Mouse (Mus musculus) neural tube, embryonic 13.5 days (tissue): Measurements from ENCODE around the gene Eppin. TPM values are rescaled to one million over a fixed set of nuclear protein-coding genes. Genes with fewer than 3 reads are reported as not detected.

Experiments
- ATAC-seq: fragments of 200-750 bp; cut with Nextera tagmentation; 2 replicates; pipeline ENCODE4 v1.8.0; 2017; ENCODE audit warnings: low read depth, mild to moderate bottlenecking, moderate TSS enrichment, moderate library complexity
- H3K27ac ChIP-seq: fragments of 300-500 bp; sonication (generic); replicated peaks from 2 replicates; pipeline ENCODE4 v1.5.1; 2015; ENCODE audit warnings: moderate library complexity, mild to moderate bottlenecking, inconsistent platforms
- H3K27me3 ChIP-seq: fragments of 300-500 bp; sonication (generic); 2 replicates; pipeline ENCODE4 v1.6.1; 2015; ENCODE audit warnings: mild to moderate bottlenecking, inconsistent platforms
- H3K36me3 ChIP-seq: fragments of 300-500 bp; sonication (generic); 2 replicates; pipeline ENCODE4 v1.6.1; 2015; ENCODE audit warnings: mild to moderate bottlenecking, inconsistent platforms
- H3K4me1 ChIP-seq: fragments of 300-500 bp; sonication (generic); replicated peaks from 2 replicates; pipeline ENCODE4 v1.6.1; 2015; ENCODE audit warnings: inconsistent platforms
- H3K4me2 ChIP-seq: fragments of 300-500 bp; sonication (generic); 2 replicates; pipeline ENCODE4 v1.6.1; 2015; ENCODE audit warnings: inconsistent platforms, mild to moderate bottlenecking, moderate library complexity
- H3K4me3 ChIP-seq: fragments of 300-500 bp; sonication (generic); 2 replicates; pipeline ENCODE4 v1.5.1; 2015; ENCODE audit warnings: mild to moderate bottlenecking, inconsistent platforms
- H3K9ac ChIP-seq: fragments of 300-500 bp; sonication (generic); 2 replicates; pipeline ENCODE4 v1.6.1; 2015; ENCODE audit warnings: moderate library complexity, mild to moderate bottlenecking, inconsistent platforms
- H3K9me3 ChIP-seq: fragments of 300-500 bp; sonication (generic); 2 replicates; pipeline ENCODE4 v1.6.1; 2016; ENCODE audit warnings: inconsistent platforms
- WGBS: fragments of 180-500 bp; shearing (Covaris S2); methylation state at CpG from one replicate; pipeline ENCODE4 v1.1.7; 2015; 5-methylcytosine and 5-hydroxymethylcytosine counted together
- polyA plus RNA-seq: library from polyadenylated mRNA; unstranded; fragments of >200 nt; fragmentation: Nextera tagmentation; extraction: Ambion mirVana; gene quantifications from 2 replicates; pipeline ENCODE4 v1.2.1, GENCODE M21; 2015

Eppin gene
- polyA plus RNA-seq, 1 experiment from 2014 or later, result not detected

- H3K27ac ChIP-seq, result no peak overlapping the region
- 90% methylated on average over 9 of the region's 9 CpGs for WGBS
- 0 out of 2 replicates have a peak, but pooled peaks cover 4% of the 10 kb centered on the region for H3K27me3 ChIP-seq
- no peaks in the 10 kb centered on the region for H3K36me3 ChIP-seq
- no peak overlapping the region for H3K4me2 ChIP-seq
- no peaks in the 10 kb centered on the region for H3K9me3 ChIP-seq
- H3K4me3 ChIP-seq, result no peak overlapping the region
- H3K9ac ChIP-seq, result no peak overlapping the region
- no peak for ATAC-seq
- H3K4me1 ChIP-seq, result 0 out of 2 replicates have a peak, but pooled peaks cover 7% of the 10 kb centered on the region
These were observed 41.9 kb downstream of the Eppin start for GRCm38 (mm10) chr2:164551502-164551901.

- ATAC-seq, result no peak
- Histone ChIP-seq H3K4me1 (0 out of 2 replicates have a peak, but pooled peaks cover 7% of the 10 kb centered on the region), H3K36me3 (no peaks in the 10 kb centered on the region), H3K9ac (no peak overlapping the region), H3K27me3 (0 out of 2 replicates have a peak, but pooled peaks cover 4% of the 10 kb centered on the region), H3K9me3 (no peaks in the 10 kb centered on the region), H3K4me3 (no peak overlapping the region), H3K27ac (no peak overlapping the region), H3K4me2 (no peak overlapping the region)
- 88% methylated on average over 2 of the region's 2 CpGs for WGBS
These were observed 42.5 kb downstream of the Eppin start for GRCm38 (mm10) chr2:164550895-164551269.

DNA sequence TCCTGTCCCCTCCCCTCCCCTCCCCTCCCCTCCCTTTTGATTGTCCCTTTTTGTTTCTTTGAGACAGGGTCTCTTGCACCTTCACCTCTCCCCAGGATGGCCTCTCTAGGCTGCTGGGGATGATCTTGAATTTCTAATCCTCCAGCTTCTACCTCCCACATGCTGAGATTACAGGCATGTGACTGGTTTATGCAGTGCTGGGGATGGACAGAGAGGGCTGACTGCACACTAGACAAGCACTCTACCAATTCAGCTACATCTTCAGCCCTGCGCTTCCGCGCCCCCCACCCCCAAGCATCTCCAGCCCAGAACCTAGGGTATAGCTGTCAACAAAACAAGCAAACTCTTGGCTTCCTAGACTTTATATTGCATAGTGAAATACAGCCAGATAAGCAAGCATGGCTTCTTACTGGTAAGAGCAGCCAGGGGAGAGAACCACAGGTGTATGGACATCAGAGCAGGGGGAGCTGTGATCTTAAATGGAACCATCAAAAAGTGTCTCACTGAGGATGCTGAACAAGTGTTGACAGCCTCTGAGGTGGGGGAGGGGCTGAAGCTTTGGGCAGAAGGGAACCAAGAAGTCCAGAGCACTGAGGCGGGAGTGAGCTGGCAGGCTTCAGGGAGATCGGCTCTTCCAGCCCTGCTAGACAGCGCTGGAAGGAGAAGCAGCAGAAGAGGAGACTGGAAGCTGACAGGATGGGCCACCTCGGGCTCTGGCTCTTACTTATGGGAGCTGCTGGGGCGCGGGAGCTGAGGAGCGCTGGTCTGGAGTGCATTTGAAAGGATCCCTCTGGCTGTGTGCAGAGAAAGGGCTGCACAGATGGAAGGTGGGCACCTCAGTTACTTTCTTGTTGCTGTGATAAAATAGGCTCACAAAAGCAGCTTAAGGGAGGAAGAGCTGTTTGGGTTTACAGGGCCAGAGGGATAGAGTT, 43.2 kb downstream of the Eppin start:
- no peak for ATAC-seq
- Histone ChIP-seq H3K36me3 (no peaks in the 10 kb centered on the region), H3K9me3 (no peaks in the 10 kb centered on the region), H3K27ac (no peak overlapping the region), H3K27me3 (0 out of 2 replicates have a peak, but pooled peaks cover 4% of the 10 kb centered on the region), H3K4me1 (0 out of 2 replicates have a peak, but pooled peaks cover 7% of the 10 kb centered on the region), H3K4me3 (no peak overlapping the region), H3K4me2 (no peak overlapping the region), H3K9ac (no peak overlapping the region)
- WGBS, result 27% methylated on average over 10 of the region's 10 CpGs

GRCm38 (mm10) chr2:164549338-164549737, 44.1 kb downstream of the Eppin start:
- 0 out of 2 replicates have a peak, but pooled peaks cover 4% of the 10 kb centered on the region for H3K27me3 ChIP-seq
- no peak overlapping the region for H3K27ac ChIP-seq
- no peak overlapping the region for H3K9ac ChIP-seq
- no peaks in the 10 kb centered on the region for H3K36me3 ChIP-seq
- 0 out of 2 replicates have a peak, but pooled peaks cover 7% of the 10 kb centered on the region for H3K4me1 ChIP-seq
- H3K4me3 ChIP-seq, result no peak overlapping the region
- no peaks in the 10 kb centered on the region for H3K9me3 ChIP-seq
- WGBS, result 56% methylated on average over 4 of the region's 4 CpGs
- no peak for ATAC-seq
- no peak overlapping the region for H3K4me2 ChIP-seq

GRCm38 (mm10) chr2:164544454-164545097, 48.8 kb downstream of the Eppin start:
- no peak overlapping the region for H3K4me2 ChIP-seq
- H3K4me3 ChIP-seq, result no peak overlapping the region
- no peaks in the 10 kb centered on the region for H3K4me1 ChIP-seq
- no peak overlapping the region for H3K9ac ChIP-seq
- H3K9me3 ChIP-seq, result no peaks in the 10 kb centered on the region
- 0 out of 2 replicates have a peak, but pooled peaks cover 3% of the 10 kb centered on the region for H3K27me3 ChIP-seq
- ATAC-seq, result no peak
- H3K27ac ChIP-seq, result no peak overlapping the region
- WGBS, result 62% methylated on average over 5 of the region's 5 CpGs
- H3K36me3 ChIP-seq, result no peaks in the 10 kb centered on the region

- 82% methylated on average over 2 of the region's 2 CpGs for WGBS
- Histone ChIP-seq H3K4me3 (no peak overlapping the region), H3K4me1 (no peaks in the 10 kb centered on the region), H3K4me2 (no peak overlapping the region), H3K36me3 (no peaks in the 10 kb centered on the region), H3K9ac (no peak overlapping the region), H3K27ac (no peak overlapping the region), H3K9me3 (no peaks in the 10 kb centered on the region), H3K27me3 (no peaks in the 10 kb centered on the region)
- ATAC-seq, result no peak
These were observed 49.6 kb downstream of the Eppin start for GRCm38 (mm10) chr2:164543745-164544144.

GRCm38 (mm10) chr2:164542598-164542997, 50.8 kb downstream of the Eppin start:
- ATAC-seq, result no peak
- Histone ChIP-seq H3K4me2 (no peak overlapping the region), H3K4me3 (no peak overlapping the region), H3K27me3 (no peaks in the 10 kb centered on the region), H3K9me3 (no peaks in the 10 kb centered on the region), H3K27ac (no peak overlapping the region), H3K9ac (no peak overlapping the region), H3K4me1 (no peaks in the 10 kb centered on the region), H3K36me3 (no peaks in the 10 kb centered on the region)
- WGBS, result 84% methylated on average over 7 of the region's 7 CpGs

- Histone ChIP-seq H3K9ac (no peak overlapping the region), H3K27me3 (no peaks in the 10 kb centered on the region), H3K4me2 (no peak overlapping the region), H3K27ac (no peak overlapping the region), H3K4me3 (no peak overlapping the region), H3K9me3 (no peaks in the 10 kb centered on the region), H3K4me1 (no peaks in the 10 kb centered on the region), H3K36me3 (no peaks in the 10 kb centered on the region)
- no peak for ATAC-seq
- 84% methylated on average over 5 of the region's 5 CpGs for WGBS
These were observed 51.3 kb downstream of the Eppin start for GRCm38 (mm10) chr2:164542132-164542531.

DNA sequence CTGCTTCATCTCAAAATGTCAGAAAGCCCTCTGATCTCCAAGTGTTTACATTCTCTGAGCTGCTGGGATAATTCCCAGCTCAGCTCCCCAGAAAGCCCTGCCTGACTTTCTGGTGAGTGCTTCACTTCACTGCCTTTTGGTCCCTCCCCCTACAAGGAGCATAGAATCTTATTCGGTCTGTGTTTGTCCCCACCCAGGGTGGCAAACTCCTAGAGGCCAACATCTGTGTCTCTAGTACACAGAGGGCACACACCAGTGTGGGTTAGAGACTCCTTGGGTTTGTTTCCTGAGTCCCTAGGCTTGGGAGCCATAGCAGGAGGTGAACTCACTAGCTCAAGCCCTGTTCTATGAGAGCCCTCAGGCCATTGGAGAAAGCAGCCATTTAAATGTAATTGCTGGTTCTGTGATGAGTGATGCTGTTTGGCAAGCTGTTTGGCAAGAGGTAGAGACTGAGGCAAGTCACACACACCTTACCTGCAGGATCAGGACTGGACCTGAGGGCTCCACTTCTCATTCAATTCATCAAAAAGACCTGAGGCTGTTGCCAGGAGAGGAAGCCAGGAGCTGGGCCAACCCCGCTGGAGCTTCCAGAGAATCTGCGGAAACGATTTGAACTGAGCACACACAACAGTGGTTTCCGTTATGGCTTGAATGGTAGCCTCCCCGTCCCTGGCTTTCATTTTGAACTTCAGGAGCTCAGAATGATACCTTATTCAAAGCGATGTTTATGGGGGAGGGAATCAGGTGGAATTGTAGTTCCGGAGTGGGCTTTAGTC, 52.6 kb downstream of the Eppin start:
- H3K36me3 ChIP-seq, result no peaks in the 10 kb centered on the region
- no peak for ATAC-seq
- H3K27me3 ChIP-seq, result no peaks in the 10 kb centered on the region
- H3K4me3 ChIP-seq, result no peak overlapping the region
- H3K9ac ChIP-seq, result no peak overlapping the region
- H3K4me2 ChIP-seq, result no peak overlapping the region
- no peaks in the 10 kb centered on the region for H3K4me1 ChIP-seq
- no peaks in the 10 kb centered on the region for H3K9me3 ChIP-seq
- 56% methylated on average over 8 of the region's 8 CpGs for WGBS
- no peak overlapping the region for H3K27ac ChIP-seq
